Mouse (Mus musculus): ENCODE results near the gene Cdr2l.
A peak's percentile ranks its signal among the peaks of the same experiment; 100 is the strongest.

Gene Cdr2l

DNA sequence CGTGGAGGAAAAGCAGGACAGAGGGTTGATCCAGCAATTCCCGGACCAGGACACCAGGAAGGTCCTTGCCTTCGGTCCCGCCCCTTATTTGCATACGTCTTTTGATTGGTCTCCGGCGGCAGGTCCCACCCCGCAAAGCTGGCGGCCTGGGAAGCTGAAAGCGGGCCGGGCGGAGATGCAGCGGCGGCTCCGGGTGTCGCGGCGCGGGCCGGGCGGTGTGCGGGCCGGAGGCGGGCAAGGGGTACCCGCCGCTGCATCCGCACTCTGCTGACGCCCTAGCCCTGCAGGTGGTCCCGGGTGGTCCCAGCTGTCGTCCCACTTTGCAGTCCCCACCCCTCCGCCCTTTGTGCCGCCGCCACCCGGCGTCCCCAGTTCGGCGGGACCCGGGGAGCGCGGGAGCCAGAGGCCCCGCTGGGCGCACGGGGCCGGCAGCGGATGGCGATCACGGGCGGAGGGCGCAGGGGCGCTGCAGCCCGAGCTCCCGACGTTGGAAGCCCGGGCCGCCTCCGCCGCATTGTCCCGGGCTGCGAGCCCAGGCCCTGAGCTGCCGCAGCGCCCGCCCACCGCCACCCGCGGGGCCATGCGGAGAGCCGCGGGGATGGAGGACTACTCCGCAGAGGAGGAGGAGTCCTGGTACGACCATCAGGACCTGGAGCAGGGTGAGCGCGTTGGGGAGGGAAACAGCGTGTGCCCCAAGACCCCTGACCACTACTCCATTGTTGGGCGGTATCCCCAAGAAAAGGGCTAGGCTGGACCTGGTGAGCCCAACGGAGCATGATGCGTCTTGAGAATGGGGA lies at the start of gene Cdr2l:
Gene Cdr2l, plus strand, starts transcription at position 174 of the 797 bp plus-strand sequence.
- peak; percentile 93 to 94 for DNase-seq

DNA sequence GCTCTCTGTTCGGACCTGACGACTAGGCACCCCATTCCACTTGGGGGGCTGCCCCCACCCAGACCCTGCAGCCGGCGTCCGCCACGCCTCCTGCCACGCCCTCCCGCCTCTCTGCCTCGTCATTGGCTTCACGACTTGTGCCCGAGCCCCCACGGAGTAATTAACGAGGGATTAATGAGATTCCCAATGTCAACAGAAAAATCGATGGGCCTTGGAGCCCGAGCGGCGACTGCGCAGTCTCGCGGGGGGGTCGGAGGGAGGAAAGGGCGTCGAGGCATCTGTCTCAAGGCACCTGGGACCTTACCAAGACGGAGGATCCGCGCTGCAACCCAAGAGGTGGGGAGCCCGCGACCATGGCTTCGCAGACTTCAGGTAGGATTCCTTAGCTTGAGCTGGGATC lies 47.2 kb upstream of the Cdr2l start, which contains the start of gene Otop3:
Gene Otop3, plus strand, starts transcription at position 201 of the 400 bp plus-strand sequence.
- DNase-seq = no peak

DNA sequence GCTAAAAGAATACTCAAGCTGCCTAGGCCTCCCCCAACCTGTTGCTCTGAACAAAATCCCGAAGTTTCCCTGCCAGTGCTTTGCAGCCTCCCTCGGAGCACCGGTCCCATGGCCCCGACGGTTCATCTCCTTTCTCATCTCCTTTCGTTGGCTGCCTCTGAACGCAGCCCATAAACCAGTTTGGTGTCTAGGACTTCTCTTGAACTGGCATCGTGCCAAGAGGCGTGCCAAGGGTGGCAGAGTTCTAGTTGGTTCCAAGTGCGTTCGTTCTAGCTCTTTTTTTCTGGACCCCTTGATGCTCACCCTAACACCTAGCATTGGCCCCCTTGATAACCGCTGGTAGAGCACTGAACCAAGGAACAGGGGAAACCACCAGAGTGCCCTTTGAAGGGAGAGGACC lies 46.5 kb upstream of the Cdr2l start:
- peak; percentile 43 to 60 for DNase-seq

DNA sequence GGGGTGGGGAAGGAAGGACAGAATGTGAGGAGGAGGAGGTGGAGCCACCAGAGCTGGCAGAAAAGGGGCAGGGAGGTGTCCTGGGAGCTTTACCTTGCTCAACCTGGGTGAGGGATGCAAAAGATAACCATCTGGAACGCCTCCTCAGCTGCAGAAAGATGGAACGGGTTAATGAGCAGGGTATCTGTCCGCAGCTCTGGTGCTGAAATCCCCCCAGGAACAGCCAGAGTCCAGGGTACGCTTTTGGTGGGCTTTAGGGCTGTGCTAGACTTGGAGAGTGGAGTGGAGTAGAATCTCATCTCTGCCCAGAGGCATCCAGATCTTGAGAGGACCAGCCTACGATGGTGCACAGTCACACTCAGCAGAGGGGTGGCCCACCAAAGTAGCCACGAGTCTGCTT lies 45.6 kb upstream of the Cdr2l start:
- no peak for DNase-seq

DNA sequence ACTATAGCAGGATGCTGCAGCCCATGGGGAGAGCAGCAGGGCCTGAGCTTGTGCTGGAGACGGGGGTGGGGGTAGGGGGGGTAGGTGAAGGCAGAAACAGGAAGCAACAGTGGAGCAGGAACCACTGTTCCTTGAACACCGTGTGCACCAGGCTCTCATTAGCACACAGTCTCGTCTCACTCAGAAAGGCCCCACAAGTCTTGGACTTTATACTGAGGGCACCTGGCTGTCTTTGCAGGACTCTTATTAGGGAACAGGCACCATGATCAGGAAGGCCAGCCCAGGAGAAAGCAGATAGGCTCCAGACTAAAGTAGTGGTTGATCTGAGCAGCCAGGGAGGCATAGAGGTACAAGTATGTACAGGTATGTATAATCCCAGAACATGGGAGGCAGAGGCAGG lies 44.4 kb upstream of the Cdr2l start:
- no peak for DNase-seq

DNA sequence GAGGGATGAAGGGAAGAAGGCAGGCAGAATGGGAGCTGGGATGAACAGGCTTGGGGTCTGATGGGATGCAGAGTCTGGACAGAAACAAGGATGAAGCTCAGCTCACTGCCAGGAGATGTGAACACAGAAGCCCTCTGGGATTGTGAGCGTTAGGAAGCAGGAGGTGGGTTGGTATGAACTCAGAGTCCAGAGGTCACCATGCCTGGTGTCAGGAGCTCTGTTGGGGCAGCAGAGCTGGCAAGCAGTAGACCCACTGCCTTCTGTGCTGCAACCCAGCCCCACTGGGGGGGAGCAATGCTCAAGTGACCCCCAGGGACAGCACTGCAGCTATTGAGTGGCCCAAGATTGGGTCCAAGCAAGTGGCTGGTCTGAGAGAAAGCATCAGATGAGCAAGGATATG lies 43.9 kb upstream of the Cdr2l start:
- no peak for DNase-seq

DNA sequence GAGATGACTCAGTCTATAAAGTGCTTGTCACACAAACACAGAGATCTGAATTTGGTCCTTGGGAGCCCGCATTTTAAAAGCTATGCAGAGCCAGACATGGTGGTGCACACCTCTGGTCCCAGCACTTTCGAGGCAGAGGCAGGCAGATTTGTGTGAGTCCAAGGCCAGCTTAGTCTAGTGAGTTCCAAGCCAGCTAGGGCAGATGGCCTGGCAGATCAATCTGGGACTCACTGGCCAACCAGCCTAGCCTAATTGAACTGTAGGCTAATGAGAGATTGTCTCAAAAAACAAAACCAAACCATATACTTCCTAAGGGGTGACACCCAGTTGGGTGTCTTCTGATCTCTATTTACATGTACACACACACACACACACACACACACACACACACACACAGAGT lies 40.5 kb upstream of the Cdr2l start:
- peak; percentile 50 to 65 for DNase-seq

DNA sequence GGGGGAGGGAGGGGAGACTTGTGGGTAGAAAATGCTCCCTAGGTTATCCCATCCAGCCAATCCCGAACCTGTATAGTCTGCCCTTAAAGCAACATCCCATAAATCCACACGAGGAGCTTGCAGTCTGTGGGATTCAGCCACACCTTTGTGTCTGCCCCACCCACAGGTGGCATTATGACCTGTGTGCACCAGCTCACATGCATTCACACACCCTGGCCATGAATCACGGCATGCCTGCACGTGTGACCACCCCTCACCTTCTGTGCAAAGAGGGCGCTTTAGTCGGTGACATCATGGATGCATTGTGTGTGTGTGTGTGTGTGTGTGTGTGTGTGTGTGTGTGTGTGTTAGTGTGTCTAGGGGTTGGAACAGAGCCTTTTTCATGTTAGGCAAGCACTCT lies 39.9 kb upstream of the Cdr2l start:
- DNase-seq = no peak

DNA sequence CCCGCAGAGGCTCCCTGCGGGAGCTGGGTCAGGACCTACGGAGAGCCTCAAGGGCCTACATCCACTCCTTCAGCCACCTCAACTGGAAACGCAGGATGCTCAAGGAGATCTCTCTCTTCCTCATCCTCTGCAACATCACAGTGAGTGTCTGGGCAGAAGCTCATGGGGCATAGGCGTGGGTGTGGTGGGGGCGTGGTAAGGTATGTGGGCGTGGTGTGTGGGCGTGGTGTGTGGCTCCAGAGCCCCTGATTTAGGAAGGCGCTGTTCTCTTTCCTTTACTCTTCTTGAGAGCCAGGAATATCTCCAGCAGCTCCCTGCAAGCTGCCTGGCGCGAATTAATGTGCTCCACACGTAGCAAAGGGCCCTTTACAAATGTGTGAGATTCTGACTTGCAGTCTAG lies 36.7 kb upstream of the Cdr2l start:
- DNase-seq = no peak

DNA sequence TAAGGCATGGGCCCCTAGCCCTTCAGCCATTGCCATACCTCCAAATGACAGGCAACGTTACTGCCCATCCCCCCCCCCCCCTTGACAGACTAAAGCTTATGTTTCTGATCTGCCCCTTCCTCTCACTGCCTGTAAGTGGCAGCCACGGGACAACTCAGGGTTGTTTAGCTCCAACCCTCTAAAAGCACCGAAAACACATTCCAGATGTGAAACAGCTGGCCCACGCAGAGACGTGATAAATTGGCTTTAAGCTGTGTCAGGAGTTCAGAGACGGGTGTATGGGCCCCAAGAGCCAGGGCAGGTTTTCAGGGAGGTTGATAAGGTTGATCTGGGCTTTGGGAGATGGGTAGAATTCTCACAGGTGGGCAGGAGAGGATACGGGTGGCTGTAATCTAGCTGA lies 36.2 kb upstream of the Cdr2l start:
- no peak for DNase-seq

DNA sequence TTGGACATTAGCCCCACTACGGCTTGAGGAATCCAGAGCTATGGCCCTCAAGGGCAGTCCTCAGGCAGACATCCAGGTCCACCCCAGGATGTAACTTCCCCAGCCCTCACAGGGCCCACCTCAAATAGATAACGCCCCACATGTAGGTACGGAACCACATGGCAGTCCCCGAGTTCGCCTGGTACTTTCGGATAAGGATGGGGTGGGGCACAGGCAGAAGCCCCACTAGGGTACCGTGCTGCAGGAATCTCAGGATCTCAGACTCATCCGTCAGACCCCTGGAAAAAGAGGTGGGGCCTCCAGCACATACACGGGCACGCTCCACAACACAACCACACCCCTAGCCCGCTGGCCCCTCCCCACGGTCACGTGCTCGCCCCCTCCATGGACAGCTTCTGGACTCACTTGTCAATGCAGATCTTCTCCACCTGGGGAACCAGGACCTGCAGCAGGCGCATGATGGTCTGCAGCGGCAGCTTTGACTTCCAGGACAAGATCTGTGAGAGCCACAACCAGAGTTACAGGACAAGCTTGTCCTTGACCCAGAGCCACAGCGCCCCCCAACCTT lies 33.0 kb upstream of the Cdr2l start:
- DNase-seq = no peak

DNA sequence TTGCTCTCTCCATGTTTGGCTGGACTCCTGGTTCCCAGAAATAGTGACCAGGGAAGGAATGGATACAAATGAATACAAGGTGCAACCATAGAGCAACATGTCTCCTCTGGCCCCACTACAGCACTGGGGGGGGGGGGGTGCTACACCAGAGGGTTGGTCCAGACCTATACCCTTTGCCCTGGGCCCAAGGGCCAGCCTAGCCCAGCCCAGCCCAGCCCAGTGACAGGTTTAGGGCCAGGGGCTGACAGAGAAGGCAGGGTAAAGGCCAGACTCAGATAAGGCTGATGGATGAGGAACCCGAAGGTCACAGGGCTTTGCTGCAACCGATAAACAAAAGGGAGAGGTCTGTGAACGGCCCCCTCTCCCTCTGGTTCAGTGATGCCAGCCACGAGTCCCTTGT lies 31.7 kb upstream of the Cdr2l start:
- DNase-seq = no peak

DNA sequence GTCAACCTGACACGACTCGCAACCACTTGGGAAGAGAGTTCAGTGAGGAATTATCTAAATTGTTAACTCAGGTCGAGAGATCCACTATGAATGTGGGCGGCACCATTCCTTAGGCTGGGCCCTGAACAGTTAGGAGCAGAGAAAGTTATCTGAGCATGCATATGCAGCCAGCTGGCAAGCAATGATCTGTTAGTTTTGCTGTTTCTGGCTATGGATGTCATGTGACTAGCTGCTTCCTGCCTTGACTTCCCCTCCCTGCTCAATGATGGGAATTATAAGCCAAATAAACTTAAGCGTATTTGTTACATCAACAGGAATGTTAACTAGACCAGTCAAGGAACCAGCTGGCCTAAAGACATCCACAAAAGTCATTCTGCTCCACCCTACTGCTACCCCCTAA lies 28.3 kb upstream of the Cdr2l start:
- no peak for DNase-seq

DNA sequence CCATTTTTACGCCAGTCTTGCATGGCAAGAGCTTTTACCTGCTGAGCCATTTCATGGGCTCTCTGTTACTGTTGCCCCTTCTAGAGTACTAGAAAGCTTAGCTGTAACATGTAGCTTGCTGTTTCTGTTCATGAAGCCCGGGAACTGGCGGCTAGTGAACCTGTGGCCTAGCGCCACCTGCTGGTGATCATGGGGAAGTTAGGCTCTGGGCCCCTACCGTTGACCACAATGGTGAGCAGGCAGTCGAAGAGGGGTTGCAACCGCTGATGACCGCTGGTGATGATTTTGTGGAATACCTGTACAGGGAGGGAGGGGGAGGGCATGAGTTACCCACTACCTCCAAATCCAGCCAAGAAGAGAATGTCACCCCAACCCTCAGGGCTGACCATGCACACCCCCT lies 27.5 kb upstream of the Cdr2l start:
- peak; percentile 86 to 88 for DNase-seq

DNA sequence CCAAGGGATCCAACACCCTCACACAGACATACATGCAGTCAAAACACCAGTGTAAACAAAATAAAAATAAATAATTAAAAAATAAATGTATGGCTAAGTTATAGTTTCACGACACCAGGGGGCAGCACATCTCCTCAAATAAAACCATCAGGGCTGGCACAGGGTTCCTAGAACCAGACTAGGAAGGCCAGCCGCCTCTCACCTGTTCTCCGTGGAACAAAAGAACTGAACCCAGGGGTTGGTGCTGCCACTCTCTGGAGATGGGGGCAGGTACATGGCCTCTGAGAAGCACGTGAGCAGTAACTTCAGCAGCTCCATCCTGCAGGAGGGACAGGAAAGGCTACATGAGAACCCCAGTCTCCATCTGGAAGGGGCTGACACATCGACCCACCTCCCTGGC lies 23.2 kb upstream of the Cdr2l start:
- peak; percentile 88 to 92 for DNase-seq

DNA sequence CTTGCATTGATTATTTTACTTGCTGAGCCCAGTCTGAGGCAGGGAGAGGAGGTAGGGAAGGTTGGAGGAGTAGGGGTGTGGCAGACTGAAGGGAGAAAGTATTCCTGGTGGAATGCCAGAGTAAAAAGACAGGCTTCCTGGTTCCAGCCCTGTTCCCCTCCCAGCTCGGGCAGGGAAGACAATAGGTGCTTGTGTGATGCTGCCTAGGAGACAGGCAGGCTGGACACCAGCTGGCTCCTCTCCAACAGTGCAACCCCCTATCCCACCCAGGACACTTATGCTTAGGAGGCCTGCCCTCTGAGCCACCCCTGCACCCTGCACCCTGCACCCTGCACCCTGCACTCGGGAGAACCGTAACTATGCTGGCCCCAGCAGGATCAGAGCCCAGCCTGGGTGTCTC lies 22.4 kb upstream of the Cdr2l start:
- no peak for DNase-seq

DNA sequence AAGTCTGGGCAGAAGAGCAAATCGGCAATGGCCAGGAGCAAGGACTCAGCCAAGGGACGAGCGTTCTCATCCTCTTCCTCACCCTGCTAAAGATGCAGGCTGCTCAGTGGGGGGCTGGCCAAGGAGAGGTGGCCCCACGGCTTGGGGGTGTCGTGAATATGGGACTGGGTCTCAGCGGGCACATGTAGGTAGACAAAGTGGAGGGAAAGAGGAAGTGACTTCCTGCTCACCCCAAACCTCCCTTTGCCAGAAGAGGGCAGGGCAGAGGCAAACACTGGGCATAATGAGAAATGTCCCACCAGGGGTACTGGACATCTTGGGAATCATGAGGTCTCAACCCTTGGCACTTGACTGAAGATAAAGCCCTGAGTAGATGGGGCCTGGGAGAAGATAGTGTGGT lies 22.0 kb upstream of the Cdr2l start:
- no peak for DNase-seq

DNA sequence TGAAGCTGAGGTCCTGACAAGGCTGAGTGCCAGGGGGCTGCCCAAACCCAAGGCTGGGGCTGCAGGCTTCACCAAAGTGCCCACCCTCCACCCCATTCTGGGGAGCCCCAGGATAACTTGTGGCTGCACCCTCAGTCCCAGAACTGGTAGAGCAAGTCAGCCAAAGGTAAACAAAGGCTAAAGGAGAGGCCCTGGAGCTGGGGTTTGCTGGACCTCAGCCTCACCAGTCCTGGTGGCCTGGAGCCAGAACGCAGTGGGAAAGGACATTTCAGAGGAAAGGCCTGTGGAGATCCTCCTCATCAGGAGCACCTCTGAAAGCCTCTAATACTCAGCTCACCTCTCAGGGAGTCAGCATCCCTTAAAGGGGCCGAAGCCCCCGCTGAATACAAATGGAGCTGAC lies 17.6 kb upstream of the Cdr2l start:
- peak in 1 of 2 experiments; percentile 30 for DNase-seq

DNA sequence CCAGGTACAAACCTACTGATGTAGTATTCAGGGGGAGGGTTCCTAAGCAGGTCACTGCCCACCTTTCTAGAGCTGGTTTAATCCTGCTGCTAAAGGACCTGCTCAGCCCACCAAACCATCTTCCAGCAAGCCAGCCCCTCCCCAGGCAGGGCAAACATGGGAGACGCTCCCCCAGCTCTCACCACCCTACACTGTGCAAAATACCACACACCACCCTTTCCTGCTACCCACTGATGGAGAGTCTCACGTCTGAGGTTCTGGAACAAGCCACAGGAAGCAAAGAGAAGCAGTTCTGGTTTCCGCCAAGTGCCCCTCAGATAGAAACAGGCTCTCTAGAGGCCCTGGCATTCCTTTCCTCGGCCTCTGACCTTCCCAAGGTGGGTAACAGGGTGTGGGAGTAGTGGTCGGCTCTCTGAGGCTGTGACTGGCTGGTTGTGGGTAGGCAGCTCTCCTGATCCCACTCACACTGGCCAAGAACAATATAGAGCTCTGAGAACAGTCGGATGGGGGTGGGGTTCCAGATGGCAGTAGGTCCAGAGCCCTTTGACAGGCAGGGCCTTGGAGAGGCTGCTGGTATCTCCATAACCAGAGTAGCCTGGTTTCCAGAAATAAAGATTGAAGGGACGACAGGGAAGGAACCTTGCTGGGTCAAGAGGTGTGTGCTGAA lies 15.5 kb upstream of the Cdr2l start:
- DNase-seq = peak; percentile 57 to 64

DNA sequence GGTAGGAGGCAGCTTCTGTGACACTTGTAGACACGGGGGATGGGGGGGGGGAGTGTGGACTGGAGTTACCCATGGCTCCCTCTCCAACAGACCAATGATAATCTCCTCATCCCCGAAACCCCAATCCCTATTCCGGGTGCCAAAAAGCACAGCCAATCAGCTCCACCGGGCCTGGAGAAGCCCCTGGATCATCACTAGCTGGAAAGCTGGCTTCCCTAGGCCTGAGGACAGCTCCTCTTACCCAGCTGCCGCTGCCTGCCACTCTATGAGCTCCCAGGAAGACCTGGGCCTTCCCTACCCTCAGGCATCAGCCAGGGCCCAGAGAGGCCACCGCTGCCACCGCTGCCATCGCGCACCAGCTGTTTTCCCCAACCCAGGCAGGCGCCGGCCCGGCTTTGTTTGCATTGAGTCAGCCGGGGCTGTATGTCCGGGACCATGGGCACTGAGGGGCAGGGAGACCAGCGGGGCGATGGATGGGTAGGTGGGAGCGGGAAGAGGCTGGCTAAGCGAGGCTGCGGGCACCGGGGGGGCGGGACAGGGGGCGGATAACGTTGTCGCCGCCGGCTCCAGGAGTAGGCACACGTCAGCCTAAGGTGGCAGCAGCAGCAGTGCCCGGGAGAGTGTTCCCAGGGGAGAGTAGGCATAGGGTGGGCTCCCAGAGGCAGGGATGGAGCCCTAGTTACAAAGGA lies 14.9 kb upstream of the Cdr2l start:
- peak; percentile 73 to 74 for DNase-seq

DNA sequence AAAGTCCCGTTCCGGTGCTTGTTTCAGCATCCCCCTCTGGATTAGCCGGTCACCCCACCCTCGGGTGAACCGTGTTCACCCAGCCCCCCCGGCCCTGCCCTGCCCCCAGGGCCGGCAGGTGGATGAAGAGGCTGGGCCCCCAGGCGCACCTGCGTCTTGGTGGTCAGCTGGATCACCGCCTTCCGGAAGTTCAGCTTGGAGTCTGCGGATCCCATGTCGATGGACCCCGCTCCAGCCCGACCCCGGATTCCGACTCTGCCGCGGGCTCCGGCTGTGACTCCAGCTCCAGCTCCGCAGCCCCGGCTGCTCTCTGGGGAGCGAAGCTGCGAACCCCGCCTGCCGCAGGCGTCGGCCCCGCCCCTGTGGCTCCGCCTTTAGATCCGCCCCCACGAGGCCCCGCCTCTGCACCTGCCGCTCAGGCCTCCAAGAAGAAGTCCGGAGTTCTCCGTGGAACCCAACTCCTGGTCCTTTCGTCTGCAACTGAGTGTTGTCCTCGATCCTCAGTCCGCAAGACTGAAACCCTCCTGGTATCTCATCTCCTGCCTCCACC lies 14.2 kb upstream of the Cdr2l start, which contains the start of gene Hid1:
Gene Hid1, minus strand, starts transcription at position 362 of the 550 bp plus-strand sequence.
- peak; percentile 87 to 93 for DNase-seq

DNA sequence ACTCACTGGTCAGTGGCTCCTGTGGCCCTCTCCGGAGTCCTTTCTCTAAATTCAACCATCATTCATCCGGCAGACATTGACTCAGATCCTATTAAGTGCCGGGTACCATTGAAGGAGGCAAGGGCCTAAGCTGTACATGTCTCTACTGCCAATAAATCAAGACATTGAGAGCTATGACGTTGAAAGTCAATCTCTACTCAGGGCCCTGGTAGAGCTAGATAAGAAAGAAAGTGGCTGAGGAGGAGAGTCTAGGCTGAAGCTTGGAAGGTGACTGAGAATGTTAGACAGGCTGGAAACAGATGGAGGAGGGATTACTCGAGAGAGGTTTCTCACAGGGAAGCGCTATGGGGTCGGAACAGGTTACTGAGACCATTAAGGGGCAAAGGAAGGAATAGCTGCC lies 11.3 kb upstream of the Cdr2l start:
- no peak for DNase-seq

DNA sequence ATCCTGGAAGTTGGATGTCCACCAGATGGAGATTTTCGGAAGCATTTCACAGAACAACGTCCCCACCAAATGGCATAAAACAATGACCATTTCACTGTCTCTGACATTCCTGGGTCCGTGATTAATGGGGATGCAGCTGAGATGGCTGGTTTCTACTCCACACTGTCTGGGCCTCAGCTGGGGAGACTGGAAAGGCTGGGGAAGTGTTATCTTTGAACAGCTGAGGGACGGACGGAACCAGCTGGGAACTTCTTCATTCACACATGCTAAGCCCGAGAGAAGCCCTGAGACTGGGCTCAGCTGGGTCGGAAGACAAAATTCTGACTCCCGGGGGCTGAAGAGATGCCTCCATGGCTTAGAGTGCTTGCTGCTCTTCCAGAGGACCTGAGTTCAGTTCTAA lies 10.4 kb upstream of the Cdr2l start:
- DNase-seq = no peak

All from cerebellum, postnatal 14 days (tissue).